Mouse (Mus musculus) testis, adult 2 months (tissue): ENCODE results near the gene Vangl2.

Source experiments
- CTCF ChIP-seq: fragments of 200-500 bp; IDR thresholded peaks from 2 replicates; pipeline ENCODE4 v1.5.1; 2012; ENCODE audit warnings: low read depth, mild to moderate bottlenecking, inconsistent platforms, low read length, moderate library complexity; ENCODE audit not compliant: control insufficient read depth, insufficient read depth, insufficient replicate concordance
- POLR2A ChIP-seq: fragments of 200-500 bp; IDR thresholded peaks from 2 replicates; pipeline ENCODE4 v1.6.1; 2012; ENCODE audit warnings: low read depth, mild to moderate bottlenecking, inconsistent platforms, low read length, moderate library complexity; ENCODE audit not compliant: control insufficient read depth

DNA sequence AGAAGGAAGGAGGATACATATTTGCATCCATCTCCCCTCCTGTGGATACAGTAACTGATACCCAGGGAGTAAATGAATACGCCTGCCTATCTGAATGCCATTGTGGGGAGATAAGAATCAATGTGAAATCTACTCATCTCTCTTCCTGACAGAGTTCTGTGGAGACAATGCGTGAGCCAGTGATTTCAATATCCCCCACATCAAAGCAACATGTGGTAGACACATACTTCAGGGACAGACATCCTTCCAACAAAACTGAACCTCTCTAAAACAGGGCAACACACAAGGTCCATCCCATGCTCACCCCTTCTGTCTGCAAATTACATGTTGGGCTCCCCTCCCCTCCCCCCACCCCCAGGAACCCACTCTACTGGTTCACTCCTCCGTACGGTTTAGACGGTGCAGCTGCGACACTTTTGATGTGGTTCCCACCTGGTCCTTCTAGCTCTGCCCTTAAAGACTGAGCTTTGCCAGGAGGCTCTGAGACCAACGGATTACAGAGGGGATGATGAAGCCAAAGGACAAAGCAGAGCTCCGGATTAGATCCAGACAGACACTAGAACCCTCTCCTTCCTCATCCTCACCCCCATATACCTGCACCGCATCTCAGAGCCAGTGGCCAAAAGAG, 12.8 kb downstream of the Vangl2 start:
- TF ChIP-seq CTCF (no peak), POLR2A (no peak)
